Mouse (Mus musculus): ENCODE data around the gene Apopt1.

DNA sequence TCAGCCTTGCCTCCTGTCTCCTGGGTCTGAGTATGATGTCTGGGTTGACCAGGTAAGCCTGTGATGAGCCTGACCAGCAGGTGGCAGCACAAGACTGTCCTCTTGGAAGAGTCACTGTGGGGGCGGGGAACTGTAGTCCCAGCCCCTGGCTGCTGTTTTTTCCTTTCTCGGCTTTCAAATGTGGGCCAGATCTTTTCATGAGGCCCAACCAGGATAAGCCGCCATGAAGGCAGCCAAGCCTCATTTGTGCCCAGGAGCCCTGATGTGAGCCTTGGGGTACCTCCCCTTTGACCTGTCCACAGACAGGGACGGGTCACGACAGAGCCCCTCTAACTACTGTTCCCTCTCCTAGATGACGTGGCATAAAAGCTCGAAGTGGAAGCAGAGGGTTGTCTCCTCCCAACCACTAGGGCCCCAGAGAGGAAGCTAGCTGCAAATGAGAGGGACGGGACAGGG lies 44.6 kb upstream of the Apopt1 start:
- TF ChIP-seq CTCF (IDR thresholded peaks at IDR 0.05; ENCODE audit: control insufficient read depth, insufficient read depth, insufficient read length) (peak; percentile 83), MAX (IDR thresholded peaks at IDR 0.05) (no peak), MYOD1 (IDR thresholded peaks at IDR 0.05; ENCODE audit: control insufficient read depth, insufficient read length, low read depth) (no peak), USF1 (IDR thresholded peaks at IDR 0.05; ENCODE audit: low read depth) (no peak), MYOG (IDR thresholded peaks at IDR 0.05; ENCODE audit: control insufficient read depth, extremely low read depth, insufficient read length) (no peak), CEBPB (IDR thresholded peaks at IDR 0.05; ENCODE audit: low read depth) (no peak), FOSL1 (IDR thresholded peaks at IDR 0.05; ENCODE audit: insufficient read depth, low read length, poor library complexity, severe bottlenecking) (no peak)

All from C2C12 (cell line).